Mouse (Mus musculus) ES-E14 (cell line): ENCODE data around the gene Slc24a4.
"Not testable (repeated sequence)": the region's sequence is repeated elsewhere in the genome, so short reads cannot be mapped to it uniquely, and the experiment has no call there.

Experiments
- HCFC1 ChIP-seq: IDR thresholded peaks from 2 replicates; pipeline ENCODE4 v1.6.1; 2012; ENCODE audit warnings: low read length, inconsistent platforms, borderline replicate concordance; ENCODE audit not compliant: insufficient read depth
- ZC3H11A ChIP-seq: IDR thresholded peaks from 2 replicates; pipeline ENCODE4 v1.6.1; 2012; ENCODE audit warnings: low read depth, mild to moderate bottlenecking, inconsistent platforms, low read length, borderline replicate concordance
- ZNF384 ChIP-seq: IDR thresholded peaks from 2 replicates; pipeline ENCODE4 v1.6.1; 2012; ENCODE audit warnings: low read depth, low read length, inconsistent platforms

DNA sequence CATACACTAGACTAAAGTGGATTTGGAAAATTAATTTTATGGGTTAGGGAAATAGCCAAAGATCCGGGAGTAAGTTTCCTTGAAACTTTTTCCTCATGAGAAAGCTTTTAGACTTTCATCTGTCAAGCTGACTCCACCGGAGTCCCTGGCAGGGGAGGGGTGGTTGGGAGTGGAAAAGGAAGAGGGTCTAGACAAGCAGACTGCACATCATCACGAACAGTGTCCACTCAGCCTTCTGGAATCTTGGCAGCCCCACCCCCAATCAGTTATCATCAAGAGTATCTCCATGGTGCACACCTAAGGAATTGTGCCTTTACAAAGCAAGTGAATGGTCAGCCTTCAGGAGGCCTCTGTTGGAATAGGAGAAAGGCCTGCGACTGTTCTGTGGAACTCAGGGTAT lies 151.8 kb downstream of the Slc24a4 start:
- not testable (repeated sequence) for TF ChIP-seq ZC3H11A, ZNF384, HCFC1
